Mouse (Mus musculus) retina, postnatal 1 day (tissue): ENCODE data around the gene Cdh1.
"Not testable (repeated sequence)": the region's sequence is repeated elsewhere in the genome, so short reads cannot be mapped to it uniquely, and the experiment has no call there.

Experiments used
- DNase-seq: peaks from one replicate; pipeline ENCODE4 v3.0.0-alpha.2; 2012

The Cdh1 gene

DNA sequence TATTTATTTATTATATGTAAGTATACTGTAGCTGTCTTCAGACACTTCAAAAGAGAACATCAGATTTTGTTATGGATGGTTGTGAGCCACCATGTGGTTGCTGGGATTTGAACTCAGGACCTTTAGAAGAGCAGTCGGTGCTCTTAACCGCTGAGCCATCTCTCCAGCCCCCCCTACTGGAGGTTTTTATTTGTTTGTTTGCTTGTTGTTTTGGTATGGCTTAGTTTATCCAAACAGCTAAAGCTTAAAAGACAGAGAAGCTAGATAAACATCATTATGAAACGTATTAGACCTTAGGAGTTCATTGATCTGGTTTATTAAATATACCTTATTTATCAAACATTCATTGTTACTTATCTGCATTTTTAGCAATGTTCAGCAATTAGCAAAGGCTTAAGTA lies 7.5 kb upstream of the Cdh1 start:
- not testable (repeated sequence) for DNase-seq

DNA sequence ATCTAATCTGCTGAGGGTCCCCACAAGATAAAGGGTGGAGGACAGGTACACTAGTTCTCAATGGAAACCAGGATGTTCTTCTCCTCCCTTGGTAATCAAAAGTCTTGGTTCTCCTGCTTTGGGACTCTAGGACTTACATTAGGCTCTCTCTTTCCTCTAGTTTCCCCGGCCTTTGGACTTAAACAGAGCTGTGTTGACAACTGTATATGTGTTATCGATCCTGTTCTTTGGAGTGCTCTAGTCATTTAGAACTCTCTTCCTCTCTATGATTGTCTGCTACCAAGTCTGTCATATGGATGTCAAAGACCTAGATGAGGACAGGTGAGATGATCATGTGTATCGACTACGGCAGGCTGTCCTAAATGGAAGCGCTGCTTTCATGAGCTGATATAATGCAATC lies 6.1 kb upstream of the Cdh1 start:
- no peak for DNase-seq

DNA sequence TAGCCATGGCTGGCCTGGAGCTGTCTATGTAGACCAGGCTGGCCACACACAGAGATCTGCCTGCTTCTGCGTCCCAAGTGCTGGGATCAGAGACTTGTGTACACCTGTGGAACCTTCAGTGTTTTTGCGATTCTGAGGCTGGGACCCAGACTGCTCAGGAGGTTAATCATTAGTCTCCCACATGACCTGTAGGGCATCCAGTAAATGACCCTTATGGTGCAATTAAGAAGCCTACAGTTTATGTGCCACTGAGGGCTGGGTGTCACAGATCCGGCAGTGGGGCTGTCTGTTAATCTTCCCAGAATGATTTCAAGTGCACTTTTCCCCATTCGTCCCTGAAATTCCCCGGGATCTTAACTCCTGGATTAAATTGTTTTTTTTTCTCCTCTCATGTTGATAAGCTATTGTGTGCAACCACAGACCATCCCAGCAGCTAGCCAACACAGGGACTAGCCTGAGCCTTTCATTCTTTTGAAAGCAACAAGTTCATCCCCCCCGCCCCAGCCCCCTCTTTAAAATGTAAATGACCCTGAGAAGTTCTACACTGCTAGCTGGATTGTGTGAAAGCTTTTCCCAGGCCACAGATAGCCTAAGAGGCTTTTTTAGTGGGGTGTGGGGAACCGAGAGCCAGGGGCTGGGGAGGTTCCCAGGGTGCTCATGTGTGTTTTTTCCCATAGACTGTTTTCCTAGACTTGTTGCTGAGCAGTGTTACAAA lies 3.7 kb upstream of the Cdh1 start:
- DNase-seq, result no peak

DNA sequence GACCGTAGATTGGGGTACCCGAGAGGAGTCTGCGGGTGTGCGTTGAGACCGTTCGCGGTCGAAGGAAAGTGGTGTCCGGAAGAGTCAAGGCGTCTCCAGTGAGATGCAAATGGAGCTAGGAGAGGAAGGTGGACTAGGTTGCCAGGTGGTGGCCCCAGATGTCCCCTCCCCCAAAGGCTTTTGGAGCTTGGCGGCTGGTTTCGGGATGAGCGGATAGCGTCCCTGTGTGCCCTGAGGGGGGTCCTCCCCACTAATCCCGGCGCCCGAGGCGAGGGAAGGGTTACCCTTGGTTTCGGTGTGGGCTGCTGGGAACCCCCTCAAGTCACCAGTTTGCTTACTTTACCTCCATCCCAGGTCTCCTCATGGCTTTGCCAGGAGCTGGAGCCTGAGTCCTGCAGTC lies 782 bp downstream of the Cdh1 start:
- peak; percentile 26 for DNase-seq

DNA sequence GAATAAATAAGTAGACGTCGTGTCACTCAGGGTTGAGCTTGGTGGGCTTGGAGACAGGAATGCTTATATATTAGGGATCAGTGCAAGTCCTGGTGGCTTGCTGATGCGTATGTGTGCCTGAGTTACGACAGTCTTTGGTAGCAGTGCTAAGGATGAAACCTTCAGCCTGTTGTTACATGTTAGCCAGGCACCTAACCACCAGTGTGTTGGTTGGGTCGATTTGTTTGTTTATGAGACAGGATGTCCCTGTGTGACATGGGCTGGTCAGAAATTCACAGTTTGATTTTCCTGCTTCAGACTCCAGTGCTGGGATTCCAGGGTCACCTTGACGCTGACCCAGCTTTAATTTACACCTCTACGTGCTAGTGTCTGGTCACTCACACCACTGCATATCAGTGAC lies 2.5 kb downstream of the Cdh1 start:
- DNase-seq, result no peak

DNA sequence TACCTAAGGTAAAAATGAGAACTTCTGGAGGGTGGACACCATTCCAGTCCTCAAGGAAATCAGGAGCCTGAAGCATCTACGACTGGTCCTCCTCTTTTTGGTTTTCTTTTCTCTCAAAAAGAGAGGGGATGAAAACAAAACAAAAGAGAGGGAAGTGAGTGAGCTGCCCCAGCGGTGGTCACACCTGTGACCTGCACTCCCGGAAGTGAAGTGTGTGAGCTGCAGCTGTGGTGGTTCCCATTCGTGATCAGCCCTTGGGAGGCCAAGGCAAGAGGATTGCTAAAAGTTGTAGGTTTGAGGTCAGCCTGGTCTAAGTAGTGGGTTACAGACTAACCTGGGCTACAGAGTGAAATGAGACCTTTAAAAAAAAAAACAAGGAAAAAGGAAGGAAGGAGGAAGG lies 3.0 kb downstream of the Cdh1 start:
- DNase-seq, result no peak

DNA sequence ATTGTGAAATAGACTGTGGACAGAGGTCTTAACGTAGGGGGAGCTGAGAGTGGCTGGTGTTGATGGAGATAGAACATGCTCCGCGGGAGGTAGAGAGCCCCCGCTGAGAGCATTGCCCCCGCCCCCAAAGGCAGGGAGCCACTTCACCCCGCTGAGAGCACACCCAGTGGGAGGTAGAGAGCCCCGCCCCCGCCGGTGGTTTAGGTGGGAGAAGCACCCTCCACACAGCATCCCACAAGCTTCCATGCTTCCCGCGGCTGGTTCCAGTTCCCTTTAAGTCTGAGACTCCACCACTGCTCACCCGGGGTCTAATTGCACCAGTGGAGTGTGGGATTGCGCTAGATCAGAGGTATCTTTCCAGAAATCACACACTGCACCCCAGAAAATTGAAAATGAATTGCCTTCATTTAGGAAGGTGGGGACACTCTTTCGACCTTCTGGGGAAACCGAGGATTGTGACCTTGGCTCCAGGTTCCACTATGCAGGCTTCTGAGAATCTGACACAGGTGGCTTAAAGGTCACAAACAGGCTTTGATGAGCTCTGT lies 3.5 kb downstream of the Cdh1 start:
- DNase-seq, result no peak

DNA sequence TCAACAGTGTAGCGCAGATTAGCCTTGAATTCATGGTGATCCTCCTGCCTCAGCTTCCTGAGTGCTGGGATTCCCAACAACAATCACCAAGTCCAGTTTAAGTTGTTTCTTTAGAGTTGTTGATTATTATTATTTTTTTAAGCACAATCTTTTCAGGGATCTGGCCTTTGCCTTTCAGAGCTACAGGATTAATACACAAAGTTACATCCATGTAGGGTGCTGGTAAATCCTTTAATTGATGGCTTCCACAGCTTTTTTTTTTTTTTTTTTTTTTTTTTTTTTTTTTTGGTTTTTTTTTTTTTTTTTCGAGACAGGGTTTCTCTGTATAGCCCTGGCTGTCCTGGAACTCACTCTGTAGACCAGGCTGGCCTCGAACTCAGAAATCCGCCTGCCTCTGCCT lies 4.6 kb downstream of the Cdh1 start:
- not testable (repeated sequence) for DNase-seq

DNA sequence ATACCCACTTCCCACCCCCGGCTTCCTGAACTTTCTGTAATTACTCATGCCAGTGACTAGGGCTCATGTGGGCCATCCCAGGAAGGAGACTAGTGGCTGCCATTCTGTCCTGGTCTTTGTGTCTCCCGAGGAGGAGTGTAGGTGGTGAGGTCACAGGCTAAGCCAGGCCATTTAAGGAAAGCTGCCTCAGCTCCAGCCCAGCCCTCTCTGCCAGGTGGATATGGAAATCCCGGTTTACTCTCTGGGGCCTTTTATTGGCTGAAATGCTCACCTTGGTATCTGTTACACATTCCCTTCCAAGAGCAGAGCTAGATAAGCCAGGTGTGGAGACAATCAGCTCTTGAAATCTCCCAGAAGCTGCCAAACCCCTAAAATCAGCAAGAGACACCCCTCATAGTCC lies 5.3 kb downstream of the Cdh1 start:
- DNase-seq, result no peak

DNA sequence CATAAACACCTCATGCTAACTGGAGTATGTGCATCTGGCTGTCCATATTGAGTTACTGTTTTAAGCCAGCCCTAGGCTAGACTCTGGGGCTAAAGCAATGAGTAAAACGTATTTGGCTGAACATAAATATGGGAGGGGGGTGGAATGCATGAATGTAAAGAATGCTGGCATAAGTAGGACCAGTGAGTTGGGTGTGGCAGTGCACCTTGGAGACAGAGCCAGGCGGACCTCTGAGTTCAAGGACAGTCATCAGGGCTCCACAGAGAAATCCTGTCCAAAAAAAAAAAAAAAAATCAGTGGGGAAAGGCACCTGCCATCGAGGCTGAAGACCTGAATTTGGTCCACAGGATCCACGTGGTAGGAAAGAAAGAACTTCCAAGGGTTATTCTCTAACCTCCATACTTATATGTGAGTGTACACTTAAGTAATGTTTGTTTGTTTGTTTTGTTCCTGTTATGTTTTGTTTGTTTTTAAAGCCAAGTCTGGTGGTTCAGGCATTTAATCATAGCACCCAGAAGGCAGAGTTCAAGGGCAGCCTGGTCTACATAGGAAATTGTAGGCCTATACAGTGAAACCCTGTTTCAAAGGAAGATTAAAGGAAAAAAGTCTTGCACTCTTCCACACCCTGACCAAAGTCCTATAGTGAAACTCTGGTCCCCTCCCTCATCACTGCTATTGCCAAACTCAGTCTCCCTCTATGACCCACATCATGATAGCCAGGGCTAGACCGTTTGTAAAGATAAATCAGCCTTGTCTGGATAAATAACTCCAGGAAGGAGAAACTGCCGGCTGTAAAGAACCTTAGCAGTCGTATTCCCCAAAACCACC lies 6.1 kb downstream of the Cdh1 start:
- no peak for DNase-seq

DNA sequence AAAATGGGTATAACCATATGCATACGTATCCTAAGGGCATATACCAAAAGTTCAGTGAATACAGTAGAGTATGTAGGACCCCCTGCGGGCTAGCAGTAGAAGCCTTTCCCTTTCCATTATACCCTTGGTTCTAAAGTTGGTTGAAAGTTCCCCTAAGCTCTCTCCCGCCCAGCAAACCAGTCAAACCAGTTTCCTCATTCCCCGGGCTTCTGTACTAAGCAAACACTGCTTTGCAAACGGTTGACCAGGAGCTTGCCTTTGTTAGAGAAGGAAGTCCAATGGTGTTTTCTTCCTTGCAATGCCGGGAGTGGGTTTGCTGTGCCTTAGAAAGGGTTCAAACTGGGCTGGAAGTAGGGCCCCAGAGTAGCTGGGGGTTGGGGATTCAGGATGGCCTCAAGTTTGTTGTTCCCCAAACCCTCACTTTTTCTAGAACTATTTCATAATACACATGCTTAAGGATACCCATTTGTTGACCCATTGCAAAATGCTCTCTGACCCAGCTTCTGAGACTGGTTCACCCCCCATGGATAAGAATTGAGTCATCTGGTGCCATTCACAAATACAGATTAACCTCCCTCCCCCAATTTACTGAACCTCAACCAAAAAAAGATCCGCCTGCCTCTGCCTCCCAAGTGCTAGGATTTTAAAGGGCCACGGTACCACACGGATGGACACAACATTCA lies 7.9 kb downstream of the Cdh1 start:
- DNase-seq, result no peak

DNA sequence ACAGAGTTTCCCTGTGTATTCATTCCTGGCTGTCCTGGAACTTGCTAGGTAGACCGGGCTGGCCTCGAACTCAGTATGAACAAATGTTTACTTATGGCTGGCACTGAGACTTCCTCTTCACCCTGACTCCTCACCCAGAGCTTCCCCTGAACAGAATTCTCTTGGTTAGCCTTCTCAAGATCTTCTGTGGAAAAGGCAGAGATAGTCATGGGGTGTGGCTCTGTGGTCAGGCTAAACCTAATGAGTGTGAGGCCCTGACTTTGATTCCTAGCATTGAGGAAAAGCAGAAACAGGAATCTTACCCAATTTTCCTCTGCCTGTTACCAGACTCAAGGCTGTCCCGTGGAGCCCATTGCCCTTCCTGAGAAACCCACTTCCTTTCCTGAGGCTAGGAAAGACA lies 8.9 kb downstream of the Cdh1 start:
- DNase-seq, result no peak

DNA sequence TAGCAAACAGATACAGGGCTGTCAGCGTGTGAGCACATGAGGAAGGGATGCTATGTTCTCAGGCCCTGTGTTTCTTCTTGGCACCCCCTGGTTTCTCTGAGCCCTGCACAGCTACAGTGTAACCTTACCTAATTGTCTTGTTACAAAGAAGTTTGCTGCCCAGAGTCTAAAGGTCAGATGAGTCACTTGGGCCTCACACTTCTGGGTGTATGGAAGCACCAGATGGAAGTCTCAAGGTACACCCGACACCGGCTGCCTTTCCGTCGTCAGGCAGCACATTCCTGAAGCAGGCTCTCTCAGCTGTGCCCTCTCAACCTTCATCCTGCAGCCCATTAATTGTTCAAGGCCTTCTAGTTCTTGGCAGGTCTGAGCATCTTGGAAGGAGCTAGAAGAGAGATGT lies 11.6 kb downstream of the Cdh1 start:
- DNase-seq, result no peak

DNA sequence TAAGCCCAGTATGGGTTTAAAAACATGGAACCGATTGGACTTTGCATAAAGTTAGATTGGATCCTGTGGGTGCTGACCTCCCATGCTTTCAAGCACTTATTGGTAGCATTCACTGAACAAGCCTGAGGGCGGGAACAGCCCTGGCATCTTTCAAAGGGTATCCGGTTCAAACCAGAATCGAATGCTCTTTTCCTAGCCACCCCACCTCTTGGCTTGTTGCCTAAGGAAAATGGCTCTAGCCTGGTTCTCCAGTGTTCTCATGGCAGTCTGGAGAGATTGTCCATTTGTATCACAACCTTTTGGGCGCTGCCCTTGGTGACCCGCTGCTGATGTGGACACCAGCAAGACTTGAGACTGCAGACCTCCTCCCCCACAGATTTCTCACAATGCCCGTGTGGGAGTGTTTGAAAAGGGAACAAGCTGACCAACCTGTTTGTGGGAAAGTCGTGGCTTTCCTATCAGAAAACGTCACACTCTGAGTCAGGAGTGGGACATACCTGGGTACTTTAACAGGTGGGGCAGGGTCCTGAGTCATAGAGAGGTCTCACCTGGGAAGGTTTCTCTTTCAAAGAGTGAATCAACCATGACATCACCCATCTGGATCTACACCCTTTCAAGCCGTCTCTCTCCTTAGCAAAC lies 12.6 kb downstream of the Cdh1 start:
- no peak for DNase-seq

DNA sequence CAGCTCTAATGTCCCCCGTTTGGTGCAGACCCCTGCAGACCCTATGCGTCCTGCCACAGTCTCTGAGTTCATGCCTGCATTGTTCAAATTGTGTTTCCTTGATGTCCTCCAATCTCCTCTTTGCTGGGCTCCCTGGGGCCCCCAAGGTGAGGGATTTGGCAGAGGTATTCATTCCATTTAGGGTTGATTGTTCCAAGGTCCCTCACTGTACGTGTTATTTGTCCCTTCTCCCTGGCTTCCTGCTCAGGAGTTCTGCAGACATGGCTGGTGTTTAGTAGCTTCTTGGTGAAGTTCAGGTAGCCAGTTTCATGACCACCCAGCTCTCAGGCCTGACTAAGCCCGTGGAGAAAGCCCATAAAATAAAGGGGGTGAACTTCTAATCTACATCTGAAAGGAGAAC lies 13.5 kb downstream of the Cdh1 start:
- no peak for DNase-seq

DNA sequence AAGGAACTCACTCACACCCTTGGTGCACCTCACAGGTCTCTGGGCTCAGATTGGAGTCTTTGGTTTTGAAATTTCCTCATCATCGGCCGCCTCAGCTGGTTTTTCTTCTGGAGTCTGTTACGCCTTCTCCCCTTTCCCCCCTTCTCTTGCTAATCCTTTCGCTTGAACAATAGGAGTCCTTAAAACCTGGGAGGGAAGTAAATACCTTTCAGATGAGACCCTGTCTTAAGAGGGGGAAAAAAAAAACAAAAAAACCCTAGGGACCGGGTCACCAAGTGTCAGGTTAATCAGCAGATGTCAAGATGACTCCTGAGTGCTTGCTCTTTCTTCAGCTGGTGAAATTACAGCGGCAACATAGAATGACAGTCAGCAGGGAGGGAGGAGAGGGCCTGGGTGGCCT lies 14.0 kb downstream of the Cdh1 start:
- no peak for DNase-seq

DNA sequence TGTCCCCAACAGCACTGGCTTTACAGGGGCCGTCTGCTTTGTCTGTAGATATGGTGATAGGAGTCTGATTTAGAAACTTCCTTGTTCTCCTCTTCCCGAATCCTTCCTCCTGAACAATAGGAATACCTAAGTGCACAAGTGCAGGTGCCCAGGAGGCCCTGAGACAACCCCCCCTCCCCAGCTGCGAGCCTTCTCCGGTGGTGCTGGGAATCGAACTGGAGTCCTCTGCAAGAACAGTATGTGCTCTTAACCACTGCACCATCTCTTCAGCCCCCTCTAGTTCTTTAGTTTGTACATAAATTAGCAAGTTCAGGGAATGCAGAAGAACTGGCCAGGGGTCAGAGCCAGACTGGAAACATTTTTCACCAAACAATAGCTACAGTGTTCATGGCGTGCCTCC lies 14.7 kb downstream of the Cdh1 start:
- no peak for DNase-seq

DNA sequence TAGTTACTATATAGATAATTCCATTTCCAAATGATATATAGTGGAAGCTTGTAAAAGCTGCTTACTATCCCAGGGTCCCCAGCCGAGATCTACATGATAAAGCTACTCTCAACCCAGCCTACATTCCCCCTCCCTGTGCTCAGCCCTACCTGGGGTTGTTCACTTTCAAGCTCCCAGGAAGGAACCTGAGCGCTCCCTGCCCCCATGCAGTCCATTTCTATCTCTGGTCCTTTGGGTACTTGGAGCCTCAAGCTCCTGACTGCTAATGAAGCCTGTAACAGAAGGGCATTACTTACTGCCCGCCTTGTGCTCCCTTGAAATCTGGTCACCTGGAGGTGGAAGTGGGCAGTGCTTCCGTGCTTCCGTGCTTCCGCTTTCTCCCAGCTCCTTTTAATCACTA lies 15.2 kb downstream of the Cdh1 start:
- no peak for DNase-seq

DNA sequence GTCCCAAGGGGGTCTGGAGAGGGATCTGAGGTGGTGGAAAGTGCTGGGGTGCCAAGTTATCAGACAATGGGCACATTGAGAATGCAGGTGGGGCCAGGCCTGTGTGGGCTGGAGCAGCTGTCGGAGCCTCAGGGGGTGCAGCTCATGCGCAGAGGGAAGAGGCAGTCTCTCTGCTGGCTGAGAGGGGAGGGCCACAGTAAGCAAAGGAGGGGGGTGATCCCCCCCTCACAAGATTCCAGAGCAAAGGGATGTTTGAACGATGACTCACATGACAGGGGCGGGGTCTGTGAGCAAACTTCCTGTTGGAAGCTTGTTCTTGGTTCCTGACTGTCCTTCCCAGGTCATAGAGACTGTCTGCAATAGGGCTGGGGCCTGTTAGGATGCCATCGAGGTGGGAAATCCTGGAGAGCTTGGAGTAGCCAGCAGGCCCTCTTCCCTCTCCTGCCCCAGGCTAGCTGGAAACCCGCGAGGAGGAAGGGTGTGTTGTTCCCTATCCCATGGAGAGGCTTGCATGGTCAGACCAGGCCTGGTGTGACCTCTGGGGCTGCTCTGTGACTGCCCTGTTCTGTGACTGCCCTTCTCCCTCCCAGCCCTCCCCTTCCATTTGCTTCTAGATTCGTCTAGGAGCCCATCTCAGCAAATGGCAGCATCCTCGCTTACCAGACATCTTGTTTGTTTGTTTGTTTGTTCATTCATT lies 16.5 kb downstream of the Cdh1 start:
- DNase-seq, result peak; percentile 95

DNA sequence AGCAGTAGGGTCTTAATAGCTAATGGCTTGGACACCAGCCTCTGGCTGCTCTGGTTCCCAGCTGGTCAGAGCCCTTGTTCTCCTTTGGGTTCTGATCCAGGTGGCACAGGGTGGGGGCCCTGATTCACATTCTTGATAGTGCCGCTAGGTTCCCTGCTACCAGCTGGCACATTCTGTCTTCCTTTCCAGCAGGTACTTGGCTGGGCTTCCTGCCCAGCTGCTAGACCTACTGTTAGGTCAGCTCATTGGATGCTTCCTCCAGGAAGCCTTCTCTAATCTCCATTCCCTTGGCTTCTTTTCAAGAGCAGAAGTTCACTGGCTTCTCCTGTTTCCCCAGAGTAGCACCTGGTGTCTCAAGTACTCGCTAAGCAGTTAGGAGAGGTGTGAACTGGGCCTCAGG lies 17.3 kb downstream of the Cdh1 start:
- DNase-seq, result no peak

DNA sequence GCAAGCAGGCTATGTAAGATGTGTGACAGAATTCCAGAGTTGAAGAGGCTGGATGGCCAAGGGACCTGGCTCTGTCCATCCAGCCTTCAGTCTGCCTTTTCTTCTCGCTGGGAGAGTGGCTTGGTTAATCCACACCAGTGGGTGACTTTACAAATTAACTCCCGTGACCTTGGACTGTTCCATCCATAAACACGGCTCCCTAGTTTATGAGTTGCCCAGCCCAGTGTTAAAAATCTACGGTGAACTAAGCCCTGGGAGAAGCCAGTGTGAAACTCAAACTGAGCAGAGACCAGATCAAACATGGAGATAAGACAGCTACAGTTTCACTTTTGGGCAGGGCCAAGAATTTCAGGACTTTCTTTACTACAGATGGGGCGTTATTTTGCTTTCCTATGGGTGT lies 19.9 kb downstream of the Cdh1 start:
- no peak for DNase-seq

DNA sequence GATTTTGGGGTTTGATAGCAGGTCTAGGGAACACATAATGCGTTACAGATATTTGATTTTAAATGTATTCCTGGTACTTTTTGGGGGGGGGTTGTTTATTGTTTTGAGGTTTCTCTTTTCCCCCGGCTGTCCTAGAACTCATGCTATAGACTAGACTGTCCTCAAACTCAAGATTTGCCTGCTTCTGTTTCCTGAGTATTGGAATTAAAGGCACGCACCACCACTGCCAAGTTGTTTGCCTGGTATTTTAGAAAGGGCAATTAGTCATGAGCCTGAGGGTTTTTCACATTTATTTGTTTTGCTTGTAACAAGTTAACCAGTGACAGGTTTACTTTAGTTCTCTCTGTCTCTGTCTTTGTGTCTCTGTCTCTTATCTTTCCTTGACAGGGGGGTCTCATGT lies 20.3 kb downstream of the Cdh1 start:
- no peak for DNase-seq

DNA sequence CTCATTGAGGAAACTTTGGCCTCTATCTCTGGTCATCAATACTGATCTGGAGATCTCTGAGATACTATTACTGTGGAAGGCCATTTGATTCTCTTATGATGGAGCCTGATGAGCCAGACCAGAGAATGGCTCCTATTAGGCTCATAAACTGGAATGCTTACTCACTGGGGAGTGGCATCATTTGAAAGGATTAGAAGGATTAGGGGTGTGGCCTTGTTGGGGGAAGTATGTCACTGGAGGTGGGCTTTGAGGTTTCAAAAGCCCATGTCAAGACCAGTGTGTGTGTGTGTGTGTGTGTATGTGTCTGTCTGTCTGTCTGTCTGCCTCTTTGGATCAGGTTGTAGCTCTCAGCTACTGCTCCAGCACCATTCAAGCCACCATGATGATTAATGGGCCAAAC lies 20.8 kb downstream of the Cdh1 start:
- DNase-seq, result no peak
